18 mouse cellular contexts compared by ENCODE assay signal in genomic region chr19:31065206-31065781, GRCm38 (mm10). TPM values are rescaled to one million over a fixed set of nuclear protein-coding genes. Genes with fewer than 3 reads are reported as not detected.
A peak's percentile ranks its signal among the peaks of the same experiment; 100 is the strongest.
DNase-seq lines count a peak whose midpoint lies in the region; ATAC-seq and TF ChIP-seq lines count a peak whose summit lies in the region.
"Had no signal": no experiment of that assay in that cellular context is flagged by ENCODE, and none has a peak within 500 bp of the region (broad histone marks: within the 10 kb centered on the region; RNA-seq: fewer than 3 reads in every experiment).

No protein-coding gene starts in this region.

- intact Hi-C loops in gastrocnemius, adult 2 months (cut with DNase I), result no loop called here

- no peak for DNase-seq in gastrocnemius, adult 2 months
- no peak for DNase-seq in gastrocnemius, postnatal 10 days
- DNase-seq in lung, embryonic 14.5 days, result peak; percentile 28
- no peak for DNase-seq in lung, postnatal 14 days
- peak; percentile 18 for DNase-seq in skeletal muscle tissue, adult 2 months (ENCODE audit: low read depth, low spot score)
- no peak for DNase-seq in layer of hippocampus, adult 8-10 months (ENCODE audit: low spot score in 2 of 2)
- no peak for DNase-seq in frontal cortex, postnatal 25 days (ENCODE audit: low spot score in 2 of 2)
- DNase-seq: adrenal gland, postnatal 10 days; cerebellum, adult 11 months; cerebellum, postnatal 14 days; embryo, embryonic 11 days; kidney, adult 18-20 months; thymus, adult 2 months had no signal

- 65% methylated on average over 11 of the region's 11 CpGs for whole genome bisulfite sequencing in lung, embryonic 14.5 days
- WGBS in heart, embryonic 14.5 days, result 45% methylated on average over 11 of the region's 11 CpGs

- no peak overlapping the region for H3K4me2 ChIP-seq in lung, embryonic 14.5 days
- H3K4me2 ChIP-seq in heart, embryonic 14.5 days (ENCODE audit: low read length), result peak overlapping the region; percentile 21
- H3K4me2 ChIP-seq: lung, embryonic 15.5 days had no signal

- no peaks in the 10 kb centered on the region for H3K27me3 ChIP-seq in lung, embryonic 14.5 days (ENCODE audit: insufficient read depth, low read length)
- H3K27me3 ChIP-seq in heart, embryonic 14.5 days (ENCODE audit: control insufficient read depth, insufficient read depth, low read length), result no peaks in the 10 kb centered on the region
- H3K27me3 ChIP-seq: lung, embryonic 15.5 days had no signal

- H3K4me1 ChIP-seq in lung, embryonic 14.5 days (ENCODE audit: insufficient read depth), result no peaks in the 10 kb centered on the region
- no peaks in the 10 kb centered on the region for H3K4me1 ChIP-seq in heart, embryonic 14.5 days (ENCODE audit: control insufficient read depth in 2 of 2, insufficient read depth in 2 of 2, low read length in 2 of 2)
- H3K4me1 ChIP-seq: lung, embryonic 15.5 days had no signal

- no peak for ATAC-seq in lung, embryonic 14.5 days (ENCODE audit: insufficient read depth)
- peak; percentile 86 for ATAC-seq in heart, embryonic 14.5 days (ENCODE audit: insufficient number of reproducible peaks, insufficient read depth, low FRiP score, low read depth)
- ATAC-seq: forebrain, embryonic 14.5 days; midbrain, embryonic 16.5 days had no signal

- H3K27ac ChIP-seq in gastrocnemius, adult 2 months, result peak overlapping the region; percentile 50; the same call in 1 of the 2 replicates
- H3K27ac ChIP-seq in lung, embryonic 14.5 days (ENCODE audit: low read depth), result no peak overlapping the region
- peak overlapping the region; percentile 62 to 75 for H3K27ac ChIP-seq in heart, embryonic 14.5 days (replicated peaks in 1 of 2; ENCODE audit: control insufficient read depth in 1 of 2, insufficient read depth in 1 of 2, low read depth in 2 of 2, low read length in 2 of 2)
- H3K27ac ChIP-seq: lung, embryonic 15.5 days had no signal

- no peaks in the 10 kb centered on the region for H3K9me3 ChIP-seq in lung, embryonic 14.5 days (ENCODE audit: low read depth, low read length)
- no peaks in the 10 kb centered on the region for H3K9me3 ChIP-seq in heart, embryonic 14.5 days (ENCODE audit: control insufficient read depth, low read length)
- H3K9me3 ChIP-seq: lung, embryonic 15.5 days had no signal

- TF ChIP-seq CTCF in gastrocnemius, adult 2 months (IDR thresholded peaks at IDR 0.05), result no peak
- no peak for TF ChIP-seq CTCF in lung, embryonic 14.5 days (IDR thresholded peaks at IDR 0.05; ENCODE audit: low read depth)

- H3K4me3 ChIP-seq in gastrocnemius, adult 2 months, result peak overlapping the region; percentile 17; the same call in 1 of the 2 replicates
- H3K4me3 ChIP-seq in lung, embryonic 14.5 days (ENCODE audit: low read depth, low read length), result no peak overlapping the region
- H3K4me3 ChIP-seq in heart, embryonic 14.5 days (ENCODE audit: control insufficient read depth in 1 of 2, insufficient read depth in 1 of 2, low read depth in 1 of 2, low read length in 2 of 2), result no peak overlapping the region
- H3K4me3 ChIP-seq: lung, embryonic 15.5 days had no signal

- H3K9ac ChIP-seq in lung, embryonic 14.5 days, result no peak overlapping the region
- H3K9ac ChIP-seq in heart, embryonic 14.5 days (ENCODE audit: low read length), result no peak overlapping the region
- H3K9ac ChIP-seq: lung, embryonic 15.5 days had no signal

- no peaks in the 10 kb centered on the region for H3K36me3 ChIP-seq in lung, embryonic 14.5 days (ENCODE audit: insufficient read depth)
- no peaks in the 10 kb centered on the region for H3K36me3 ChIP-seq in heart, embryonic 14.5 days (ENCODE audit: control insufficient read depth, insufficient read depth, low read length)
- H3K36me3 ChIP-seq: lung, embryonic 15.5 days had no signal

RNA-seq across cellular contexts. Expression of gene Cstf2t, which starts 17.3 kb away (rescaled TPM):
- total RNA-seq in gastrocnemius, adult 2 months (2021), result 10 to 100 TPM; 17.0 to 22.1 TPM
- total RNA-seq in gastrocnemius, postnatal 10 days (2021), result 10 to 100 TPM; 22.6 to 24.0 TPM
- polyA plus RNA-seq in lung, embryonic 14.5 days (2014; fragmentation: Nextera tagmentation; extraction: Ambion mirVana), result 36.1 and 38.0 TPM in 2 replicates
- 30.5 and 30.6 TPM in 2 replicates for polyA plus RNA-seq in heart, embryonic 14.5 days (2014; fragmentation: Nextera tagmentation; extraction: Ambion mirVana)
- total RNA-seq in layer of hippocampus, adult 8-10 months (2022), result 10 to 100 TPM; 74.0 to 76.0 (median 75.2) TPM
- total RNA-seq: MEL had no signal

Comparison
In these comparisons a context has a peak if more than half of its experiments do, and no peak if none do; other contexts are left out.
1. DNase-seq: peak in lung, embryonic 14.5 days (single experiment) and skeletal muscle tissue, adult 2 months (single experiment); none in gastrocnemius, adult 2 months (single experiment), gastrocnemius, postnatal 10 days (single experiment), lung, postnatal 14 days (single experiment), layer of hippocampus, adult 8-10 months (0 of 2) and frontal cortex, postnatal 25 days (0 of 2).